Mouse (Mus musculus) left cerebral cortex, adult 2 months (tissue): ENCODE measurements around the gene Igflr1. TPM values are rescaled to one million over a fixed set of nuclear protein-coding genes. Genes with fewer than 3 reads are reported as not detected.
A peak's percentile ranks its signal among the peaks of the same experiment; 100 is the strongest.

Experiments used
- DNase-seq, 2 experiments: peaks; one replicate each; pipeline ENCODE4 v3.0.0; 2021 to 2022; ENCODE audit warnings: low spot score in 2 of 2, mixed read lengths in 1 of 2; ENCODE audit errors: extremely low spot score in 1 of 2
- H3K27ac ChIP-seq: fragments of 200-600 bp; 2 replicates; pipeline ENCODE4 v1.8.1; 2022
- H3K4me3 ChIP-seq: fragments of 200-600 bp; 2 replicates; pipeline ENCODE4 v1.8.1; 2022
- CTCF ChIP-seq: fragments of 200-600 bp; IDR thresholded peaks from 2 replicates; pipeline ENCODE4 v1.8.1; 2022; ENCODE audit warnings: antibody characterized with exemption, mild to moderate bottlenecking, moderate library complexity
- intact Hi-C: fragments of 180-260 bp; cut with DNase I; formaldehyde crosslinking; loops from one replicate; pipeline ENCODE4 v1.15.1; 2025
- total RNA-seq, 2 experiments: library from RNA; stranded (reverse); gene quantifications; 2 replicates each; pipeline ENCODE4 v1.2.3; 2021

The Igflr1 gene
- total RNA-seq, 2 experiments from 2014 or later, result 3.8 to 6.6 TPM

- DNase-seq, result no peak
- H3K27ac ChIP-seq, result no peak overlapping the region
- TF ChIP-seq CTCF, result peak; percentile 32
- intact Hi-C loops, result no loop called here
- no peak overlapping the region for H3K4me3 ChIP-seq
These were observed 8.2 kb upstream of the Igflr1 start for GRCm38 (mm10) chr7:30556894-30557536.

DNA sequence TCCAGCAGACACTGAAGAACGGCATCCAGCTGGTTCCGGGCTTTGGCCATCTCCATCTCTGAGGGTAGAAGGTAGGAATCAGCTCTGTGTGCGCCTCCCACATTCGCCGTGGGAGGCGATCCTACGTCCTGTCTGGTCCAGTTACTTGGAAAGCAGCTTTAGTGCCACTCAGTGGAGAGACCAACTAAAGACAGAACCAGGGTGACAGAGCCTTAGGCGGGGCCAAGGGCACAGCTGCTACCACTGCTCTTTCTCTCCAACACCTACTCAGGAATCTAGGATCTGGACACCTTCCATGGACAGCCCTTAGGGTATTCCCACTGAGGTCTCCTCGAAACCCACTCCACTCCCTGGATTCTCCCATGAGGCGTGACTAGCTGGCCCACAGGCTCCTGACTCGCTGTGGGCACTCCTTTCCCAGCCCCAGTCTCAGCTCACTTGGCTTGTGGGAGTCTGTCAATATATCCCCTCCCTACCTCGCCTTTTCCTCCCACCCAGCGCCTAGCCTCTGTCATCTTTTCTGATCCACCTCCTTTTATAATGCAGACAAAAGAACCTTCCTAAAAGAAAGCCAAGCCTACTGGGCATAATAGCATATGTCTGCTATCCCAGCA is 7.2 kb upstream of the Igflr1 start:
- intact Hi-C loops, result no loop called here
- peak overlapping the region; percentile 70 for H3K4me3 ChIP-seq
- DNase-seq, result no peak
- H3K27ac ChIP-seq, result peak overlapping the region; percentile 91
- TF ChIP-seq CTCF, result no peak; the same call in 1 of the 2 replicates

DNA sequence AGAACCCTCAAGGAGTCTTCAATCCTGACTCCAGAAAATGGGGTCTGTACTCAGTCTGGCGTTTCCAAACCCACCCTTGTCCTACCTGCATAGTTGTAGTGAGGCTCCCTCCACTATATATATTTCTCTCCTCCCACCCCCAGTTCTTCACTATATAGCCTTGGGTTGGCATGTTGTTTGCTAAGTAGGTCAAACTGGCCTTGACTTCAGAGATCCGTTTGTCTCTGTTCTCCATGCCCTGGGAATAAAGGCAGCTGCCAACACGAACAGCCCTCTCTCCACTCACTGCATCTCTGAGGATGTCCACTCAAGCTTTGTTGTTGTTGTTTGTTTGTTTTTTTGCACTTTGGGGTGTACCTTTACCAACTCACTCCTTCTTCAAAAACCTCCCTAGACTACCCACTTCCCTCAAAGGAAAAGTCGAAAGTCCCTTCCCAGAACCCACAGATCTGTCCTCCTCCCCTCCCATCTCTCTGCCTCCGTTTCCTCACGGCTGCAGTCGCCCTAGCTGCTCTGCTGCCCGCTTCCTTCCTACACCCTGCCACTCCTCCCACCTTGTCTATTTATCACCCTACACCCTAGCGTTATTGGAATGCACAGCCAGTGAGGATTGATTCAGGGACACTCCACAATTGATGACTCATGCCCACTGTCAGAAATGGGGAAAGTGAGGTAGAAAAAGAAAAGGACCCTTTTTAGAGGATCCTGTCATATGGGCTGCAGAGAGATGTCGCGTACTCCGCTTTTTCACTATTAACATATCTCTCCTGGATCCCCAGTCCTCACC is 6.4 kb upstream of the Igflr1 start:
- intact Hi-C loops, result no loop called here
- Histone ChIP-seq H3K4me3 (peak overlapping the region; percentile 70), H3K27ac (peak overlapping the region; percentile 91)
- no peak for DNase-seq
- no peak; the same call in 1 of the 2 replicates for TF ChIP-seq CTCF

- DNase-seq, result peak; percentile 95 to 98
- intact Hi-C loops, result no loop called here
These were observed 5.7 kb upstream of the Igflr1 start, which contains the start of gene Lin37 for GRCm38 (mm10) chr7:30559443-30559954. Gene Lin37 (minus strand): TSS chr7:30559838.

DNA sequence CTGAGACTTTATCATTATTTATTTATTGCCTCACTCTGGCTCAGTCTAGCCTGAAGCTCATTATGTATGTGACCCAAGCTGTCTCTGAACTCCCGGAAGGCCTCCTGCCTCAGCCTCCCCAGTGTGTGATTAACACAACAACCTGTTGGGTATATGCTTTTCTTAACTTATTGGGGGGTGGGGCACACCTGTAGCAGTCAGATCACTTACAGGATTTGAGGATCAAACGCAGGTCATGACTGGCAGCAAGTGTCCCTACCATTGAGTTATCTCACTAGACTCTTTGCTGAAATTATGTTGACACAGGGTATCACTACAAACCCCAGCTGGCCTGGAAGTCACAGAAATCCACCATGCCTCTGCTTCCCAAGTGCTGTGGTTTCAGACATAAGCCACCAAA is 4.9 kb upstream of the Igflr1 start:
- TF ChIP-seq CTCF, result no peak
- no peak for DNase-seq
- intact Hi-C loops, result no loop called here
- Histone ChIP-seq H3K27ac (peak overlapping the region; percentile 55; the same call in 1 of the 2 replicates), H3K4me3 (no peak overlapping the region)

More at GRCm38 (mm10) chr7:30559443-30559954, 5.7 kb upstream of the Igflr1 start, which contains the start of gene Lin37:
- no peak; the same call in 1 of the 2 replicates for TF ChIP-seq CTCF
- Histone ChIP-seq H3K4me3 (peak within 1 kb of the TSS; percentile 70), H3K27ac (peak within 1 kb of the TSS; percentile 91)

GRCm38 (mm10) chr7:30562526-30563116 is 2.6 kb upstream of the Igflr1 start:
- no peak for TF ChIP-seq CTCF
- peak in 1 of 2 experiments; percentile 32 for DNase-seq
- H3K4me3 ChIP-seq, result peak overlapping the region; percentile 76
- peak overlapping the region; percentile 99 for H3K27ac ChIP-seq
- intact Hi-C loops, result loop anchor here (2.0 kb wide), 1 partner anchor 26 kb away; the partner anchor contains the start of gene Kmt2b

DNA sequence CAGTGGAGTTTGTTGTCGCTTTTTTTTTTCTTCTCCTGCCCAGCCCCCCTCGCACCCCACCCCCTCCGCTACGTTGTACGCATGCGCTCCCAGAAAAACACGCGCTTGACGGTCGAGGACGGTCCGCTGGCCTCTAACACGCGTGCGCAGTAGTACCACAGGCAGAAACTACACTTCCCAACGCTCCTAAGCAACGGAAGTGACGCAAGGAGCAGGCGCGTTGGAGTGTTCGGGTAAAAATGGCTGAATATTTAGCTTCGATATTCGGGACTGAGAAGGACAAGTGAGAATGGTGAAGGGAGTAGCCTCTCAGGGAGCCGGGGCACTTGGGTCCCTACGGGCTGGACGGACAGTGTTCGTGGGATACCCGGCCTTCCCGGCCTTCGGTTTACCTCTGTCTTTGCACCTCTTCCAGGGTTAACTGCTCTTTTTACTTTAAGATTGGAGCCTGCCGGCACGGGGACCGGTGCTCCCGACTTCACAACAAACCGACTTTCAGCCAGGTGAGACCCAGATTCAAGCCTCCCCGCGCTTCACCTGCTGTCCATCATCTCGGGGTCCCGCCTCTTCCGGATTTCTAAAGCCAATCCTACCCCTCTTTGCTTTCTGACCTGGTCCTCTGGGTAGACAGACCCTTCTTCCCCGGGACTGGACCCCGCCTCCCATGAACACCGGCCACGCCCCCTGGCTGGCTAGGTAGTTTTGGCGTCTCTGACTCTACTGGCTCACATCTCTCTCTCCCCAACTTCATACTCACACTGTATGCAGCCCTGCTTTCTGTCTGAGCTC is 1.9 kb upstream of the Igflr1 start, which contains the start of the genes U2af1l4, Gm49396 and Psenen:
TSS of gene U2af1l4 (plus strand) at position 185 of the 789 bp plus-strand sequence.
TSS of gene Gm49396 (plus strand) at position 228 of the 789 bp plus-strand sequence.
TSS of gene Psenen (minus strand) at position 511 of the 789 bp plus-strand sequence.
- intact Hi-C loops, result loop anchor here (2.0 kb wide), 1 partner anchor 25 kb away; the partner anchor contains the start of gene Kmt2b
- peak within 1 kb of the TSS; percentile 99 for H3K27ac ChIP-seq
- H3K4me3 ChIP-seq, result peak within 1 kb of the TSS; percentile 76
- DNase-seq, result peak; percentile 92 to 94
- TF ChIP-seq CTCF, result no peak

- intact Hi-C loops, result loop anchor here (2.0 kb wide), 1 partner anchor 25 kb away; the partner anchor contains the start of gene Kmt2b
- DNase-seq, result no peak
- Histone ChIP-seq H3K27ac (no peak overlapping the region), H3K4me3 (peak overlapping the region; percentile 76)
- no peak for TF ChIP-seq CTCF
These were observed 1.3 kb upstream of the Igflr1 start for GRCm38 (mm10) chr7:30563906-30564280.

- Histone ChIP-seq H3K27ac (no peak overlapping the region), H3K4me3 (no peak overlapping the region)
- intact Hi-C loops, result no loop called here
- no peak for DNase-seq
- no peak for TF ChIP-seq CTCF
These were observed 806 bp downstream of the Igflr1 start for GRCm38 (mm10) chr7:30566033-30566432.

GRCm38 (mm10) chr7:30567555-30567954 is 2.3 kb downstream of the Igflr1 start:
- H3K4me3 ChIP-seq, result no peak overlapping the region
- TF ChIP-seq CTCF, result no peak
- no peak overlapping the region for H3K27ac ChIP-seq
- DNase-seq, result no peak
- intact Hi-C loops, result no loop called here

DNA sequence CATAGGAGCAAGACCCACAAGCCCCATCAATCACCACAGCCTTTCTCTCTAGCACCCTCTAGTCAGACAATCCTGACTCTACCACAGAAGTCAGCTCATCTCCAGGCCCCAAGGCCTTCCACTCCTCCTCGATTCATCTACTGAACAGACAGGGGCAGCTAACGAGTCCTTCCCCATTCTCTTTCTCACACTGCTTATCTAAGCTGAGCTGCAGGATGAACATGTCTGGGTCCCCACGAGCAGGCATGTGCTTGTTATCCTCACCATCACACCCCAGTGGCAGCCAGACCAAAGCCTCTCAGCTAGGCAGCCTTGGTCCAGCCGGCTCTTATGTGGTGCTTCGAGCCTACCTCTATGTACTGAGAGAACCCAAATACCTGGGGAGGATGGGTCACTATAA is 7.2 kb downstream of the Igflr1 start:
- intact Hi-C loops, result no loop called here
- Histone ChIP-seq H3K4me3 (no peak overlapping the region), H3K27ac (no peak overlapping the region)
- no peak for DNase-seq
- TF ChIP-seq CTCF, result no peak
